Mouse (Mus musculus) heart, embryonic 11.5 days (tissue): ENCODE results near the gene Runx1. TPM values are rescaled to one million over a fixed set of nuclear protein-coding genes. Genes with fewer than 3 reads are reported as not detected.

Experiments
- ATAC-seq: fragments of 200-750 bp; cut with Nextera tagmentation; replicated peaks from 2 replicates; pipeline ENCODE4 v1.8.0; 2017; ENCODE audit warnings: moderate library complexity; ENCODE audit not compliant: insufficient number of reproducible peaks, low FRiP score, low TSS enrichment
- H3K27ac ChIP-seq: fragments of 300-500 bp; sonication (generic); 2 replicates; pipeline ENCODE4 v1.5.1; 2014; ENCODE audit warnings: mild to moderate bottlenecking, low read depth, low read length
- H3K27me3 ChIP-seq: fragments of 300-500 bp; sonication (generic); 2 replicates; pipeline ENCODE4 v1.6.1; 2014; ENCODE audit warnings: mild to moderate bottlenecking, low read length, mixed read lengths; ENCODE audit not compliant: control insufficient read depth, insufficient read depth
- H3K36me3 ChIP-seq: fragments of 300-500 bp; sonication (generic); 2 replicates; pipeline ENCODE4 v1.6.1; 2014; ENCODE audit warnings: mild to moderate bottlenecking, low read length, moderate library complexity, mixed read lengths; ENCODE audit not compliant: control insufficient read depth, insufficient read depth
- H3K4me1 ChIP-seq: fragments of 300-500 bp; sonication (generic); 2 replicates; pipeline ENCODE4 v1.6.1; 2014; ENCODE audit warnings: low read length; ENCODE audit not compliant: control insufficient read depth, insufficient read depth
- H3K4me2 ChIP-seq: fragments of 300-500 bp; sonication (generic); 2 replicates; pipeline ENCODE4 v1.6.1; 2014; ENCODE audit warnings: mild to moderate bottlenecking, moderate library complexity
- H3K4me3 ChIP-seq: fragments of 300-500 bp; sonication (generic); 2 replicates; pipeline ENCODE4 v1.5.1; 2014; ENCODE audit warnings: low read depth, low read length
- H3K9ac ChIP-seq: fragments of 300-500 bp; sonication (generic); 2 replicates; pipeline ENCODE4 v1.6.1; 2014; ENCODE audit warnings: mild to moderate bottlenecking, low read depth, low read length, moderate library complexity
- H3K9me3 ChIP-seq: fragments of 300-500 bp; sonication (generic); replicated peaks from 2 replicates; pipeline ENCODE4 v1.6.1; 2016; ENCODE audit warnings: low read length; ENCODE audit not compliant: control insufficient read depth
- WGBS: fragments of 180-500 bp; shearing (Covaris S2); extraction: QIAGEN DNeasy Blood & Tissue Kit; methylation state at CpG from one replicate; pipeline ENCODE4 v1.1.7; 2014; ENCODE audit not compliant: insufficient replicate concordance; 5-methylcytosine and 5-hydroxymethylcytosine counted together
- polyA plus RNA-seq: library from polyadenylated mRNA; unstranded; fragments of >200 nt; fragmentation: Nextera tagmentation; extraction: Ambion mirVana; gene quantifications from 2 replicates; pipeline ENCODE4 v1.2.1, GENCODE M21; 2014

Runx1 gene
- polyA plus RNA-seq, 1 experiment from 2014 or later, result 2.5 TPM

DNA sequence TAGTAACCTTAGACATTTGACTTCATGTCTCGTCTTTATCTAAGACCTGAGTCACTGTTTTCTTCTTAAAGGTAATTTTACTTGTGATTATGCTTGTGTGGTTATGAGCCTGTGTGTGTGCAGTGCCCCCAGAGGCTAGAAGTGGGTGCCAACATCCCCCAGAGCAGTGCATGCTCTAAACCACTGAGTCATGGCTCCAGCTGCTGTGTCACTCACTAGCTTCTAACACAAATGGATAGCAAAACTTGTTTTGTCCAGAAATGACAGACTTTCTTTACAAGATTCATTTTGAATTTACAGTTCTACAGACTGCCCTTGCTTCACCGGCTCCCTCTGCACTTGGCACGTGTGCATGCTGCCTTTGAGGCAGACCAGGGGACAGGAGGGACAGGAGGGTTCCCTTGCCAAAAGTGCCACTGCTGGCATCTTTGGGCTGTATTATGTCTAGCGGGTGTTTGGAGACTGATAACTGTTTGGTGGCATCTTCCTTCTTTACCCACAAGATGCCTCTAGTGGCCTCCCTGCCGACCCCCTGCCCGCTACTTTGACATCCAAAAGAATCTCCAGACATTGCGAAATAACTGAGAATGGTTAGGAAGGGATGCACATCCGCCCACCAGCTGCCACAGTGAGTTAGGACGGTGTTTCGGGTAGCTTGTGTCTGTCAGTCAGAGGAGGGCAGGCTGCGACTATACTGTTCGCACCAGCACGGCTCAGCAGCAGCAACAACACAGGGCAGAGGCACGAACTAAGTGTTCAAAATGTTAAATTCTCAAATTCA lies 217.6 kb downstream of the Runx1 start:
- no peak overlapping the region for H3K9ac ChIP-seq
- no peak overlapping the region for H3K27ac ChIP-seq
- no peak overlapping the region for H3K4me3 ChIP-seq
- 62% methylated on average over 14 of the region's 14 CpGs for WGBS
- H3K4me2 ChIP-seq, result no peak overlapping the region
- peaks cover 21% of the 10 kb centered on the region for H3K27me3 ChIP-seq
- no peaks in the 10 kb centered on the region for H3K36me3 ChIP-seq
- peaks cover 4% of the 10 kb centered on the region; the same call in 1 of the 2 replicates for H3K4me1 ChIP-seq
- no peaks in the 10 kb centered on the region for H3K9me3 ChIP-seq
- ATAC-seq, result no peak

GRCm38 (mm10) chr16:92606491-92606965 lies 219.4 kb downstream of the Runx1 start:
- no peaks in the 10 kb centered on the region for H3K9me3 ChIP-seq
- no peak overlapping the region for H3K4me2 ChIP-seq
- peak; percentile 47; the same call in 1 of the 2 replicates for ATAC-seq
- H3K27me3 ChIP-seq, result peaks cover 21% of the 10 kb centered on the region
- 79% methylated on average over 7 of the region's 7 CpGs for WGBS
- no peaks in the 10 kb centered on the region for H3K36me3 ChIP-seq
- H3K27ac ChIP-seq, result no peak overlapping the region
- H3K4me1 ChIP-seq, result peaks cover 4% of the 10 kb centered on the region; the same call in 1 of the 2 replicates
- no peak overlapping the region for H3K9ac ChIP-seq
- H3K4me3 ChIP-seq, result no peak overlapping the region

GRCm38 (mm10) chr16:92605606-92606490 lies 220.1 kb downstream of the Runx1 start:
- 16% methylated on average over 57 of the region's 64 CpGs for WGBS
- Histone ChIP-seq H3K9me3 (no peaks in the 10 kb centered on the region), H3K27ac (no peak overlapping the region), H3K4me3 (peak overlapping the region; percentile 51), H3K36me3 (no peaks in the 10 kb centered on the region), H3K27me3 (peaks cover 21% of the 10 kb centered on the region), H3K4me2 (peak overlapping the region; percentile 83), H3K4me1 (peaks cover 4% of the 10 kb centered on the region; the same call in 1 of the 2 replicates), H3K9ac (peak overlapping the region; percentile 65)
- peak; percentile 60 for ATAC-seq

GRCm38 (mm10) chr16:92602504-92602903 lies 223.4 kb downstream of the Runx1 start:
- Histone ChIP-seq H3K27me3 (peaks cover 12% of the 10 kb centered on the region), H3K9me3 (no peaks in the 10 kb centered on the region), H3K4me2 (no peak overlapping the region), H3K36me3 (no peaks in the 10 kb centered on the region), H3K27ac (no peak overlapping the region), H3K4me3 (no peak overlapping the region), H3K4me1 (no peaks in the 10 kb centered on the region), H3K9ac (no peak overlapping the region)
- 77% methylated on average over 11 of the region's 11 CpGs for WGBS
- no peak for ATAC-seq

DNA sequence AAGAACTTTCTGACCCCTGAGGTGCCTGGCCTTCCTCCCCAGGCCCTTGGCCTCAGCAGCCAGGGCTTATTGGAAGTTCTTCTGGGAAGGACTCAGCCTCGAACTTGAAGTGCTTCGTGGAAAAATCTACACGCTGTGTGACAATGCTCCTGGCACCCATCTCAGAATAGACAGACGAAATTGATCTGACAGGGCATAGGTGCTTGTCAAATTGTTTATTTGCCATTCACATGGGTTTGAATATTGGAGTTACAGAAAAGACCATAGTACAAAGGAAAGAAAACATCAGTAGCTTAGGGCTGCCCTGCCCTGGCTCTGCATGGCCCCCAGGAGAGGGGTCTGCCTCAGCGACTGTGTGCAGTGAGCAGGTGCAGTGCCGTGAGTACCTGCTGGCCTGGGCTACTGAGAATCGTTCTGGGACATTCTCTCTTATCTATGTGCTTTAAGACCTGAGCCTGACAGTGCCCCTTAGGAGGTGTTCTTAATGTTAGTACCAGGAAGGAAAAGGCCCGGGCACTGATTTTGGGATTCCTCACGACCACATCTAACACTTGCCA lies 224.6 kb downstream of the Runx1 start:
- ATAC-seq, result no peak
- H3K36me3 ChIP-seq, result no peaks in the 10 kb centered on the region
- H3K27me3 ChIP-seq, result peaks cover 3% of the 10 kb centered on the region
- WGBS, result 72% methylated on average over 9 of the region's 9 CpGs
- no peaks in the 10 kb centered on the region for H3K9me3 ChIP-seq
- no peaks in the 10 kb centered on the region for H3K4me1 ChIP-seq
- no peak overlapping the region for H3K9ac ChIP-seq
- H3K4me3 ChIP-seq, result no peak overlapping the region
- H3K4me2 ChIP-seq, result no peak overlapping the region
- no peak overlapping the region for H3K27ac ChIP-seq

- Histone ChIP-seq H3K9ac (no peak overlapping the region), H3K4me1 (no peaks in the 10 kb centered on the region), H3K9me3 (no peaks in the 10 kb centered on the region), H3K27ac (no peak overlapping the region), H3K4me2 (no peak overlapping the region), H3K36me3 (no peaks in the 10 kb centered on the region), H3K4me3 (no peak overlapping the region), H3K27me3 (peaks cover 3% of the 10 kb centered on the region; the same call in 1 of the 2 replicates)
- 79% methylated on average over 11 of the region's 11 CpGs for WGBS
- ATAC-seq, result no peak
These were observed 226.5 kb downstream of the Runx1 start for GRCm38 (mm10) chr16:92599451-92599850.

- no peaks in the 10 kb centered on the region for H3K4me1 ChIP-seq
- no peak overlapping the region for H3K4me2 ChIP-seq
- no peak overlapping the region for H3K4me3 ChIP-seq
- WGBS, result 75% methylated on average over 11 of the region's 11 CpGs
- ATAC-seq, result no peak
- H3K27ac ChIP-seq, result no peak overlapping the region
- H3K36me3 ChIP-seq, result no peaks in the 10 kb centered on the region
- peaks cover 3% of the 10 kb centered on the region; the same call in 1 of the 2 replicates for H3K27me3 ChIP-seq
- no peaks in the 10 kb centered on the region for H3K9me3 ChIP-seq
- H3K9ac ChIP-seq, result no peak overlapping the region
These were observed 228.3 kb downstream of the Runx1 start for GRCm38 (mm10) chr16:92597655-92598054.

- Histone ChIP-seq H3K9ac (no peak overlapping the region), H3K27me3 (no peaks in the 10 kb centered on the region; the same call in 1 of the 2 replicates), H3K4me2 (no peak overlapping the region), H3K4me1 (no peaks in the 10 kb centered on the region), H3K9me3 (no peaks in the 10 kb centered on the region), H3K4me3 (no peak overlapping the region), H3K36me3 (no peaks in the 10 kb centered on the region), H3K27ac (no peak overlapping the region)
- no peak for ATAC-seq
- WGBS, result 70% methylated on average over 6 of the region's 6 CpGs
These were observed 233.7 kb downstream of the Runx1 start for GRCm38 (mm10) chr16:92592207-92592606.
